Mouse (Mus musculus): ENCODE data around the gene Ccnl2. TPM values are rescaled to one million over a fixed set of nuclear protein-coding genes. Genes with fewer than 3 reads are reported as not detected.

The Ccnl2 gene
- total RNA-seq, 4 experiments from 2014 or later: 11.6 to 19.5 (median 15.0) TPM

DNA sequence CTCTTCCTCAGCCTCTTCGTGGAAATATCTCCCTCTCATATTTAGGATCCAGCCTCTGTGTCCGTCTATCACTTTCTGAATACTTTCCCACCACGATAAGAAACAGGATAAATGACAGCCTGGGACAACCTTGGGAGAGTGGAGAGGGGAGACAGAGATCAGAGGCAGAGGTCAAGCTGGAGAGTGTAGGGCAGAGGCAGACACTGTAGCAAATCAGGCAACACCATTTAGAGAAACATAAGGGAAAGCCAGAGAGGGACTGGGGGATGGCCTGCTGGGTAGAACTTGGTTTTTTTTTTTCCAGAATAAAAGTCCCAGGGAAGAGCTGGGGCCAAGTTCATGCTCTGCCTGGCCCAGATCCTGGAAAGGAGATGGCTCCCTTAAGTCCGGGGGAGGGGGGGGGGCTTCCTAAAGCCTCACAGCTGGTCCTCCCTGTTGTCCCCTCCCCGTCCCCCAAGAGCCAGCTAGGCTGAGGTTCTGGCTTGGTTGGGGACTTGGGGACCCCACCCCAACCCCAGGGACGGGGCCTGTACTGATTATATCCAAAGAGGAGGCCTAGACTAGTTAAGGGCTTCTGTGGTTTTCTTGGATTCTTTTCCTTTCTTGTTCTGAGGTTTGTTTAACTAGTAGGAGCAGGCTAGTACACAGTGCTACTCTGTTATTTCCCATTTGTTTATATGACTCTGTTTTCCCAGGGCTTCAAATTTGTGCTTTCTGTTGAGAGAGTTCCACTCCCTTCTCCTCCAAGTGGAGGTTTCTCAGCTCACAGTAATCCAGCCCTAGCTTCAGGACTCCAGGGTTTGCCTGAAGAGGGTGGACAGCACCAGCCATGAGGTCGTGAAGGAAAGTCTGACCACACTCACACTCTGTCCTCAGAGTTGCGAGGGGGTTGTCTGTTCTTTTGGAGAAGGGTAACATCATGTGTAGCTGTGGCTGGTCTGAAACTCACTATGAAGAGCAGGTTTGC, 26.2 kb downstream of the Ccnl2 start:
- peak; percentile 50 to 64 for DNase-seq (ENCODE audit: low spot score in 2 of 2)

GRCm38 (mm10) chr4:155839483-155839910, 27.2 kb downstream of the Ccnl2 start, which contains the start of gene Mxra8:
TSS of gene Mxra8 (plus strand) at chr4:155839680.
- peak; percentile 89 to 92 for DNase-seq (ENCODE audit: low spot score in 2 of 2)

- DNase-seq (ENCODE audit: low spot score in 2 of 2): peak; percentile 38 to 63
Observed at GRCm38 (mm10) chr4:155840076-155841002, 28.1 kb downstream of the Ccnl2 start.

- DNase-seq (ENCODE audit: low spot score in 2 of 2): peak; percentile 61 to 73
Observed at GRCm38 (mm10) chr4:155841003-155841454, 28.7 kb downstream of the Ccnl2 start.

DNA sequence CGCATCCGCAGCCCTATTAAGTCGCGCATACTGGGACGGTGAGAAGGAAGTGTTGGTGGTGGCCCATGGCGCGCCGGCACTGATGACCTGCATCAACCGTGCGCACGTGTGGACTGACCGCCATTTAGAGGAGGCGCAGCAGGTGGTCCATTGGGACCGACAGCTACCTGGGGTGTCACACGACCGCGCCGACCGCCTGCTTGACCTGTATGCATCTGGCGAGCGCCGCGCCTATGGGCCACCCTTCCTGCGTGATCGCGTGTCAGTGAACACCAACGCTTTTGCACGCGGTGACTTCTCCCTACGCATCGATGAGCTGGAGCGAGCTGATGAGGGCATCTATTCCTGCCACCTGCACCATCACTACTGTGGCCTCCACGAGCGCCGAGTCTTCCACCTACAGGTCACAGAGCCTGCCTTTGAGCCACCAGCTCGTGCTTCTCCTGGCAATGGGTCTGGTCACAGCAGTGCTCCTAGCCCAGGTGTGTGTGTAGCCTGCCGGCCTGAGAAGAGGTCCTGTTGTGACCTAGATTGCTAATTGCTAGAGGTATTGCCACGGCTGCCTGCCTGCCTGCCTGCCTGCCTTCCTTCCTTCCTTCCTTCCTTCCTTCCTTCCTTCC, 29.5 kb downstream of the Ccnl2 start:
- peak in 1 of 2 experiments; percentile 19 for DNase-seq (ENCODE audit: low spot score in 2 of 2)

DNA sequence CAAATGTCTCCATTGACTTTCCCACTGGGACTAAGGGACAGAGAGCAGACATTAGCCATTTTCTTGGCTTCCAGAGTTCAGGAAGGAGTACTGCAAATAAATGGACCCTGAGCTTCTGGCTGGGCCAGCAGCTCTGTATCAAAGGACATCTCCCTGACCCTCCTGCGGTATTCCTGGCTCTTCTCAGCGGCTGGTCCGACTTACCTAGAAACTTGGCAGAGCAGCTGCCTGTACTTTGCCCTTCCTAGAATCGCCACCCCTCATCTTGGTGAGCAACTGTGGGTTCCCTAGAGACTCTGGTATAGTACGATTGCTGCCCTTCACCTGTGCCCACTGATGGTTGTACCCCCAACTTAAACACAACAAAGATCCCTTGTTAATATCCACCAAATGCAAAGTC, 30.9 kb downstream of the Ccnl2 start:
- DNase-seq (ENCODE audit: low spot score in 2 of 2): no peak

DNA sequence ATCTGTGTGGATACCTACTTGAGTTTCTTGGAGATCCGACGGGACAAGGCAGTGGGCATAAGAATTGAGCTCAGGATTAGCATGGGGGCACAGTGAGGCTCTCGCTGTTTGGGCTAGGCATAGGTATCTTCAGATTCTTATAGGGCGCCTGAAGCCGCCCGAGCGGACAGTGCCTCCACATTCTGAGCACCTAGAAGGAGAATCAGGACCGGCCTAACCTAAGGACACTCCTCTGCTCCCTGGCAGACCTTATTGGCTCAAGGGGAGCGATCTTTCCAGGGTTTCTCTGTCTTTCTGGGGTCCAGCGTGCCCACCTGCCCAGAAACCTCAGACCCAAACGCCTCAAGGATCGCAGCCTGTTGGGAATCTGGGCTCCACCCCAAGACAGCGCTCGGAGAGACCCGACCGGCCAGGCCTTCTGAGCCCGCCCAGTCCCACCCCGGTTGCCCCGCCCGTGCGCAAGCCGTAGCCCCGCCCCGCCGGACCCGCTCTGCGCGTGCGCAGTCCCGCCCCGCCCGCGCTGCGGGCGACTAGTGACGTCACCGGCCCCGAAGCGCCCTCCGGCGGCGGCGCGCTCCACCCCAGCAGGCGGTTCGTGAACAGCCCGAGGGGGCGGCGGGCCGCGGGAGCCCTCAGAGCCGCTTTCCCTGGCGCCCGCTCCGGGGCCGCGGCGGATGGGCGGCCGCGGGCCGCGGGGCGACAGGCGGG, 34.7 kb downstream of the Ccnl2 start, which contains the start of gene Dvl1:
Gene Dvl1 (plus strand): TSS at position 532 of the 708 bp plus-strand sequence.
- peak; percentile 87 to 88 for DNase-seq (ENCODE audit: low spot score in 2 of 2)

- DNase-seq (ENCODE audit: low spot score in 2 of 2): peak; percentile 37 to 60
Observed at GRCm38 (mm10) chr4:155847591-155848352, 35.5 kb downstream of the Ccnl2 start.

DNA sequence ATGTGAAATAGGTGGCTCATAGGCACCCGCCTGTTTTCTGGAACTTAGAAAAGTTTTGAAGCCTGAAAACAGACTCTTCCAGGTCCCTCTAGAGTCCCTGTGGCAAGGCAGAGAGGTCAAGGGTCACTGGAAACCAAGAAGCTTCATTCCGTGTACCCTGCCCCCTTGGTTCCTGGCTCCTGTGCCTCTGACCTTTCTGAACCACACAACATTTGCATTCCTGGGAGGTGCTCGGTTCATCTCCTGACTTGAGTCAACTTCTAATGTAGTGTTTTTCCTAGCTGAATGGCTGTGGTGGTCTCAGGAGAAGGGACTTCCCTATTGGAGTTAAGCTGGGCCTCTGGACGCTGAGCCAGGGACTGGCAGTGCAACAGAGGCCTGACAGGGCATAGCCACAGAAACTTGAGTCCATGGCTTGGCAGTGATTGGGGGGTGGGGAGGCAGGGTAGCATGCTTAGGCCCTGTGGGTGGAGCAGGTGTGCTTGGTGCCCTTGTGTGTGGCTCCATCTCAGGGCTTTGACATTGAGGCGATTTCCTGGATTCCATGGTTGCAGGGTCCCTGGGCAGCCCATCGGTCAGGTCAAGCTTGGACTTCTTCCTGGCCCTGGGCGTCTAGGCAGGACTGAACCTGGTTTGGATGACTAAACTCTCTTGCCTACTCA, 36.3 kb downstream of the Ccnl2 start:
- peak; percentile 60 to 72 for DNase-seq (ENCODE audit: low spot score in 2 of 2)

GRCm38 (mm10) chr4:155849391-155849790, 37.1 kb downstream of the Ccnl2 start:
- DNase-seq (ENCODE audit: low spot score in 2 of 2): no peak

DNA sequence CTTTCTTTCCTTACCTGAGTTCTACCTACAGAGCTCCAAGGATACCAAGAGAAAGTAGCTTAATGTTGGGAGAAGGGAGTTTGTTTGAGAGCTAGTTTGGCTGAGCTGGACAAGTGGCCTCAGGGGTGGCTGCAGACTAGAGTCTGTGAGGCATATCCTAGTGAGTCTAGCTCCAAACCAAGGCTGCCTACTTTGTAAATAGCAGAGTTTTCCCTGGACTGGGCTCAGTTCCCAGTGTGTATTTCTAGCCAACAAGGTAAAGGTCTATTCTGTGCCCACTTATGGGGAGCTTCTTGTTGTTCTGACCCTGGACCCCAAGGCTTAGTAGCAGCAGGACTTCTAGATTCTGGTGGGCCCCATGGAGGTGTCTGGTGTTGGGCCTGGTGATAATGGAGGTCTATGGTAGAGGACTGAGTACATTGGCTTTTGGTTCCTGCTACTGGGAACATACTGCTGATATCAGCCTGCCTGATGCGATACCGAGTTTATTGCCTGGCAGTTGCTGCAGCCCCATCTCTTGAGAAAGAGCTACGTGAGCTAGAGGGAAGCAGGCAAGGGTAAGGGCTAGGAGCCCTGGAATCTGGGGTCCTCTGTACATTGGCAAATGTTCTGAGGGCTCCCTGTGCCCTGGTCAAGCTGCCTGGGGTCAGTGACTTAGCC, 37.6 kb downstream of the Ccnl2 start:
- DNase-seq (ENCODE audit: low spot score in 2 of 2): no peak

- no peak for DNase-seq (ENCODE audit: low spot score in 2 of 2)
Observed at GRCm38 (mm10) chr4:155851368-155851767, 39.1 kb downstream of the Ccnl2 start.

DNA sequence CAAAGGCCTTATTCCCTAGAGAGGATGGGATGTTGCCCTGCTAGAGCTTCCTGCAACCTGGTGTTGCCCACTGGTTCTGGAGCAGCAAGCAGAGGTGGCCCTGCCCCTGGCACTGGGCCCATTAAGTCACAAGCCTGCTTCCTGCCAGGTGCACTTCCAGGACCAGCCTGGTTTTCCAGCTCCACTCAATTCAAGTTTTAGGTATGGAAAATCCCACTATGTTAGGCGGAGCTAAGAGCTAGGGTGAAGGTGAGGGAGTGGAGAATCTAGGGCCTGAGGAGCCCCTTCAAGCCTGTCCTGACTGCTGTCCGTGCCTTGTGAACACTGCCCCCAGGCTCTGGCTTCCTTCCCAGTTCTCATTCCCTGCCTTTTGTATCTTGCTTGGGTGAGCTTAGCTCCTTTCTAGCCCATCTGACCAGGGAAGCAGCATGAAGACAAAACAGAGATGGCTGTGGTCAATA, 39.7 kb downstream of the Ccnl2 start:
- DNase-seq (ENCODE audit: low spot score in 2 of 2): no peak

DNA sequence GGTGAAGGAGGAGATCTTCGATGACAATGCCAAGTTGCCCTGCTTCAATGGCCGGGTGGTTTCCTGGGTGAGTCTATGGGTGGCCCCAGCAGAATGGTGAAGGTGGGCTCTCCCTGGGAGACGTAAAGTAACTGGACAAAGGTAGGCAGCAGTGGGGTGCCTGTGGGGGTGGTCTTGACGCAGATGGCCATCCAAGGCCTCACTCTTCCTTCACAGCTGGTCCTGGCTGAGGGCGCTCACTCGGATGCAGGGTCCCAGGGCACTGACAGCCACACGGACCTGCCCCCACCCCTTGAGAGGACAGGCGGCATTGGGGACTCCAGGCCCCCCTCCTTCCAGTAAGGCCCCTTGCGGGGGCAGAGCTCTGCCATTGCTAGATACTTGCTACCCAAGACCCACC, 41.1 kb downstream of the Ccnl2 start:
- no peak for DNase-seq (ENCODE audit: low spot score in 2 of 2)

- DNase-seq (ENCODE audit: low spot score in 2 of 2): no peak
Observed at GRCm38 (mm10) chr4:155854991-155855390, 42.7 kb downstream of the Ccnl2 start.

- DNase-seq (ENCODE audit: low spot score in 2 of 2): no peak
Observed at GRCm38 (mm10) chr4:155856071-155856470, 43.8 kb downstream of the Ccnl2 start.

GRCm38 (mm10) chr4:155856881-155857280, 44.6 kb downstream of the Ccnl2 start:
- no peak for DNase-seq (ENCODE audit: low spot score in 2 of 2)

GRCm38 (mm10) chr4:155859318-155859717, 47.0 kb downstream of the Ccnl2 start:
- DNase-seq (ENCODE audit: low spot score in 2 of 2): no peak
